Mouse (Mus musculus) heart, postnatal 0 days (tissue): ENCODE measurements at regions not wholly inside any gene's neighbourhood (a gene's known extent, or its start where the extent isn't known, plus 50 kb on each side); places are given as distances from the start of the nearest gene placed in this dataset.
"Not testable (repeated sequence)": the region's sequence is repeated elsewhere in the genome, so short reads cannot be mapped to it uniquely, and the experiment has no call there.

Experiments
- CTCF ChIP-seq: IDR thresholded peaks from 2 replicates; pipeline ENCODE4 v1.5.1; 2016; ENCODE audit warnings: antibody characterized with exemption, control low read depth, low read depth
- EP300 ChIP-seq: IDR thresholded peaks from 2 replicates; pipeline ENCODE4 v1.6.1; 2016; ENCODE audit warnings: antibody characterized with exemption, low read depth

GRCm38 (mm10) chr13:61763457-61763856 is 193.5 kb upstream of the Cts3 start:
- not testable (repeated sequence) for TF ChIP-seq CTCF, EP300
